Mouse (Mus musculus) midbrain, embryonic 14.5 days (tissue): ENCODE data around the gene Begain. TPM values are rescaled to one million over a fixed set of nuclear protein-coding genes. Genes with fewer than 3 reads are reported as not detected.

Experiments used
- ATAC-seq: fragments of 200-750 bp; cut with Nextera tagmentation; 2 replicates; pipeline ENCODE4 v1.8.0; 2017; ENCODE audit warnings: moderate number of reproducible peaks, moderate library complexity; ENCODE audit not compliant: low FRiP score, low TSS enrichment
- DNase-seq: peaks from one replicate; pipeline ENCODE4 v3.0.0-alpha.2; 2015
- H3K27ac ChIP-seq: fragments of 300-500 bp; sonication (generic); replicated peaks from 2 replicates; pipeline ENCODE4 v1.5.1; 2014; ENCODE audit warnings: mild to moderate bottlenecking, low read depth, low read length, moderate library complexity
- H3K27me3 ChIP-seq: fragments of 300-500 bp; sonication (generic); 2 replicates; pipeline ENCODE4 v1.6.1; 2014; ENCODE audit warnings: low read length, control low read depth, mixed read lengths; ENCODE audit not compliant: control insufficient read depth, insufficient read depth
- H3K36me3 ChIP-seq: fragments of 300-500 bp; sonication (generic); 2 replicates; pipeline ENCODE4 v1.6.1; 2014; ENCODE audit warnings: low read length, control low read depth; ENCODE audit not compliant: control insufficient read depth, insufficient read depth
- H3K4me1 ChIP-seq: fragments of 300-500 bp; sonication (generic); 2 replicates; pipeline ENCODE4 v1.6.1; 2014; ENCODE audit warnings: mild to moderate bottlenecking, antibody characterized with exemption, low read length, control low read depth; ENCODE audit not compliant: control insufficient read depth, insufficient read depth
- H3K4me2 ChIP-seq: fragments of 300-500 bp; sonication (generic); 2 replicates; pipeline ENCODE4 v1.6.1; 2014; ENCODE audit warnings: mild to moderate bottlenecking, low read length, moderate library complexity
- H3K4me3 ChIP-seq: fragments of 300-500 bp; sonication (generic); replicated peaks from 2 replicates; pipeline ENCODE4 v1.5.1; 2014; ENCODE audit warnings: low read depth, low read length
- H3K9ac ChIP-seq: fragments of 300-500 bp; sonication (generic); replicated peaks from 2 replicates; pipeline ENCODE4 v1.6.1; 2014; ENCODE audit warnings: mild to moderate bottlenecking, low read length, moderate library complexity
- H3K9me3 ChIP-seq: fragments of 300-500 bp; sonication (generic); 2 replicates; pipeline ENCODE4 v1.6.1; 2016; ENCODE audit warnings: low read length, control low read depth, mixed read lengths; ENCODE audit not compliant: control insufficient read depth
- WGBS: fragments of 180-500 bp; shearing (Covaris S2); extraction: QIAGEN DNeasy Blood & Tissue Kit; methylation state at CpG from one replicate; pipeline ENCODE4 v1.1.7; 2014; 5-methylcytosine and 5-hydroxymethylcytosine counted together
- polyA plus RNA-seq: library from polyadenylated mRNA; unstranded; fragments of >200 nt; fragmentation: Nextera tagmentation; extraction: Ambion mirVana; gene quantifications from 2 replicates; pipeline ENCODE4 v1.2.1, GENCODE M21; 2014

Gene Begain
- polyA plus RNA-seq, 1 experiment from 2014 or later = 27.3 TPM

- Histone ChIP-seq H3K27me3 (no peaks in the 10 kb centered on the region), H3K4me3 (no peak overlapping the region), H3K9ac (no peak overlapping the region), H3K27ac (peak overlapping the region; percentile 55; the same call in 1 of the 2 replicates), H3K4me1 (peaks cover 22% of the 10 kb centered on the region), H3K4me2 (no peak overlapping the region), H3K36me3 (no peaks in the 10 kb centered on the region), H3K9me3 (no peaks in the 10 kb centered on the region)
- ATAC-seq (no peak), DNase-seq (peak; percentile 43)
- 38% methylated on average over 6 of the region's 6 CpGs for WGBS
Observed at GRCm38 (mm10) chr12:108982684-108982960, 85.4 kb downstream of the Begain start.

Other genes with a start within 250 kb of the Begain start
- 19.9 and 20.0 TPM in 2 replicates for gene Slc25a29, start 232.3 kb downstream of the Begain start, polyA plus RNA-seq
- gene Slc25a47, start 232.2 kb downstream of the Begain start, polyA plus RNA-seq = 10.9 and 11.1 TPM in 2 replicates
- 3.7 and 4.3 TPM in 2 replicates for gene Wdr25, start 174.6 kb downstream of the Begain start, polyA plus RNA-seq
- 96.4 and 110 TPM in 2 replicates for gene Wars, start 174.0 kb downstream of the Begain start, polyA plus RNA-seq